Mouse (Mus musculus): ENCODE data around the gene Ctxn2.

GRCm38 (mm10) chr2:125142336-125142735 is 5.8 kb downstream of the Ctxn2 start:
- TF ChIP-seq EP300 (optimal IDR thresholded peaks at IDR 0.05) (no peak), CTCF (IDR thresholded peaks at IDR 0.05; ENCODE audit: low read depth) (no peak)

All from stomach, postnatal 0 days (tissue).